Mouse (Mus musculus) cerebellum, postnatal 14 days (tissue): Measurements from ENCODE around the gene Ccdc91.

Experiments
- DNase-seq, 2 experiments: peaks; one replicate each; pipeline ENCODE4 v3.0.0; 2021; ENCODE audit warnings: mixed read lengths in 2 of 2

Ccdc91 gene

GRCm38 (mm10) chr6:147475727-147476613 lies at the start of gene Ccdc91:
Gene Ccdc91 (plus strand): TSS chr6:147475828.
- peak; percentile 96 for DNase-seq

GRCm38 (mm10) chr6:147426927-147427487 lies 48.6 kb upstream of the Ccdc91 start:
- DNase-seq = no peak

DNA sequence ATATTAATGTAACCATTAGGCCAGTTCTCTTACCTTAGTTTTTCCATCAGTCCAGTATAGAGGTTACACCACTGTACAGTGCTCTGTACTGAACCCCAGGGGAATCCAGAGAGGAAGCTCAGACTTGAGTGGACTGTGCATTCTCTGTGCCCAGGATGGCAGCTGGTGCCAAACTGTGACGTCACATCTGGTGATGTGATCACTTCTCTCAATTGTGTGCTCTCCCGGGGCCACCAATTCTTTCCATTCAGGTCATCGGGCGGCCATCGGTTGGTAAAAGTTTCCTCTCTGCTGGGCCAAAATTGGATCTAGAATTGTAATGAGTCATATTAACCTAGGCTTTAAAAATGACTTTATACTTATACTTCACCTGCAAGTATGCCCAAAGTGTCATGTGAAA lies 19.9 kb upstream of the Ccdc91 start:
- no peak for DNase-seq

DNA sequence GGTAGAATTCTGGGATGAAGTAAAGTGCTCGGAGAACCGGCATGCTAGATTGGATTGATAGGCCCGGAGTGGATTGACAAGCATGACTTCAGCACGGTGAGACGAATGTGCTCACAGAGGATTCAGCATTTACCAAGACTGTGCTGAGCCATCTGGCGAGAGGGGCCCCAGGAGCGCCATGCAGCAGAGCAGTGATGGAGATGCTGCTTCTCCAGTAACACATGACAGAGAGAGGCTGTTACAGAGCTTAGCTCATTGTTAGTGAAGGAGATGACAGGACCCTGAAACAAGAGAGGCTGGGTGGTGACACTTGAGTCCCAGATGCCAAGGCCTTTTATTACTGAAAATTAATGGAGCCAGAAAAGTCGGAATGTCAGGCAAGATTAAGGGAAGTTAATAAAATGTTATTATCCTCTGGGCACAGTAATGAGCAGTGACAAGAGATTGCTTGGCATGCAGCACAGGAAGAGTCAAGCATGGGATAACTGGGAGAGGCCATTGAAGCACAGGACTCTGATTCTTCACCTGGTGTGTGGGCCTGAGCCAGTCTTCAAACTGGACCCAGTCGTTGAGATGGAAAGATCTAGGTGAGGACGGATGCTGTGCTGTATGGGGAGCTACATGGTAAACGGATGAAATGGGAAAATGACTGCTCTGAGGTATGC lies 16.9 kb upstream of the Ccdc91 start:
- no peak for DNase-seq

GRCm38 (mm10) chr6:147470016-147470415 lies 5.6 kb upstream of the Ccdc91 start:
- no peak for DNase-seq

DNA sequence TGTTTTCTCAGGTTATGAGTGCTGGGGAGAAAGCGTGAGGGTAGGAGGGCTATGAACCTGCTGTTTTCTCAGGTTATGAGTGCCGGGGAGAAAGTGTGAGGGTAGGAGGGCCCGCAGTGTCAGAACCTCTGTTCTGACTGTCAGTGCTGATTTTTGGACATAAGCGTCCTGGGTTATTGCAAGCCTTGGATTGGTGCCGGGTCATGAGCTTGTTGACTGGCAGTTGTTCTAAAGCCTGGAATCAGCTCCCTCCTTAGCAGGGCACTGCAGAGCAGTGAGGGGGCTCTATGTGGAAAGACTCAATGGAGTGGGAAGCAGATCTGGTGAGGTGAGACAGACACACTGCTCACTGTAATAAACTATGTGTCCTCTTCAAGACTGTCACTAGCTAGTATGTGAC lies 5.5 kb downstream of the Ccdc91 start:
- DNase-seq = peak; percentile 9 to 11

DNA sequence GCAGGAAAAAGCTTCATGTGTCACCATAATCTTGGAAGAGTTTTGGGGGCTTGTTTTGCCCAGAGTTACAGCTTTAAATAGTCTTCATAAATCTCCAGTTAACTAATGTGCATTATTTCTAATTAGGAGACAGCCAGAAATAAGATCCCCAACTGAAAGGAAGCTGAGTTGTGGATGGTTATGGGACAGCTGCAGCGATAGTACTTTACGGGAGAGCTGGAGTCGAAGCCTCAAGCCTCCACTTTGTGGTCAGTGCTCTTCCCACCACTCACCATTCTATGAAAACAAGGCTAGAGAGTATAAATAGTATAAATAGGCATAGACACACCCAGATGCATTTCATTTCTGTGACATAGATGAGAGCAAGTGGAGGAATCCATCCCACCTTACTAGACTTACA lies 14.5 kb downstream of the Ccdc91 start:
- no peak for DNase-seq

GRCm38 (mm10) chr6:147492551-147492950 lies 16.9 kb downstream of the Ccdc91 start:
- DNase-seq = no peak

- DNase-seq = peak in 1 of 2 experiments; percentile 4
These were observed 25.8 kb downstream of the Ccdc91 start for GRCm38 (mm10) chr6:147501439-147501838.

DNA sequence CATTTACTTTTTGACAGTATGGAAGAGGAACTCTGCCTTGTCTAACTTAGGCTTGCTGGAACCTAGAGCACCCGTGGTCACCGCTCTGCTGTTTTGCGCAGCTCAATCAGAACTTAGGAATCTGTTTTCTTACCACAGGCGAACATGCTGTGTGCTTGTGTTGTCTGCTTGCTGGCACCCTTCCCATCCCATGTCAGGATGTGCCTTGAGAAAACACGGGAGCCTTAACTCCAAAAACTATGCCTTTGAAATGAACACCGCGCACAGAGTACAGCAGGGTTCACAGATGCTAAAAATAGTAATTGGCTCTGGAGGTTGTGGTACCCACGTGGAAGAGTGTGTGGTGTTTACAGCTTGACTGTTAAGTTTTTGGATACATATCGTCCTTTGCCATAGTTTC lies 30.4 kb downstream of the Ccdc91 start:
- DNase-seq = peak; percentile 3 to 6

GRCm38 (mm10) chr6:147506496-147506895 lies 30.9 kb downstream of the Ccdc91 start:
- DNase-seq = no peak

GRCm38 (mm10) chr6:147507186-147507585 lies 31.6 kb downstream of the Ccdc91 start:
- DNase-seq = no peak

GRCm38 (mm10) chr6:147510516-147510915 lies 34.9 kb downstream of the Ccdc91 start:
- no peak for DNase-seq

DNA sequence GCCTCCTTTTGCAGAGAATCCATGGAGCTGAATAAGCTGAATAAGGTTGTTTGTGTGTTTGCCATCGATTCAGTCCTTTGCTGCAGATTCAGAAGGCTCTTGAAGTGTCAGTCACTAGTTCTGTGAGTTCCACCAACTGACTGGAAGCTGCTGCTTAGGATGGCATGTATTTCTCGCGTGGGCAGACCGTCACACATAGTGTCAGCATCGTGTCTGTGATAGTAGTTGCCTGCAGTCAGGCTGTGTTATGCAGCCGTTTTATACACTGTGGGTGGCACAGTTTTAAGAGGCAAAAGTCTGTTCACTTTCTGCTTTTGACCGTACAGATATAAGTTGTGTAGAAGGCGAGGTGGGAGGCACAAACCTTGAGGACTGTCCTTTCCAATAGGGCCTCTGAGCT lies 42.3 kb downstream of the Ccdc91 start:
- DNase-seq = no peak

DNA sequence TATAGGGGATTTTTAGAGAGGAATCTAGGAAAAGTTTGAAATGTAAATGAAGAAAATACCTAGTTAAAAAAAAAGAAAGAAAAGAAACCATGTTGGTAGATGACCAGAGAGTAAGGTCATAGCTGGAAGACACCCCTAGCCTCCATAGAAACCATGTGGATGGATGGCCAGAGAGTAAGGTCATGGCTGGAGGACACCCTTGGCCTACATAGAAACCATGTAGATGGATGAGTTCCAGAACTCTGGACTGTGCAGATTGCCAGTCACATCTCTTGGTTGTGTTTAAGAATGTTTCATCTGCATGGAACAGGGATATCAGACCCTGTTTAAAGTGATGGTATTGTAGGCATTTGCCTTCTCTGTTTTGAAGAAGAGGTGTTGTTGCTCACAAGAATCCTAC lies 49.6 kb downstream of the Ccdc91 start:
- DNase-seq = no peak

GRCm38 (mm10) chr6:147534971-147535370 lies 59.3 kb downstream of the Ccdc91 start:
- no peak for DNase-seq

DNA sequence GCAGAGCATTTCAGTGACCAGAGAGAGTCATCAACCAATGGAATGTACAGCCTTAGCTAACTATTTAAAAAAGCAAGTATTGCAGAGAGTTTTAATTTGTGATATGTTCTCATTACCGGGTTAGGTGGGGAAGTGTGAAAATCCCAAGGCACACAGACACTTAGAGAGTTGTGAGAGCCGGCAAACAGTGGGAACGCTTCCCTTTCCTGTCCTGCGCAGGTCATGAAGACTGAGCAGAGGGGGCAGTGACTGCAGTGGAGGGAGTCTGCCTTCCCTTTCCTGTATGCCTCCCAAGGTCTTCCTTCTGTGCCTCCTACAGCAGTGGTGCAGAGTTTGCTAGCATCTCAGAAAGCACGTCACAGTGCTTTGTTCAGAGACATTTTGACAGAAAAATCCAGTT lies 62.6 kb downstream of the Ccdc91 start:
- DNase-seq = no peak

- DNase-seq = peak; percentile 37 to 53
These were observed 63.5 kb downstream of the Ccdc91 start for GRCm38 (mm10) chr6:147539056-147539600.

GRCm38 (mm10) chr6:147540942-147541341 lies 65.3 kb downstream of the Ccdc91 start:
- DNase-seq = no peak

GRCm38 (mm10) chr6:147555591-147555990 lies 80.0 kb downstream of the Ccdc91 start:
- no peak for DNase-seq

DNA sequence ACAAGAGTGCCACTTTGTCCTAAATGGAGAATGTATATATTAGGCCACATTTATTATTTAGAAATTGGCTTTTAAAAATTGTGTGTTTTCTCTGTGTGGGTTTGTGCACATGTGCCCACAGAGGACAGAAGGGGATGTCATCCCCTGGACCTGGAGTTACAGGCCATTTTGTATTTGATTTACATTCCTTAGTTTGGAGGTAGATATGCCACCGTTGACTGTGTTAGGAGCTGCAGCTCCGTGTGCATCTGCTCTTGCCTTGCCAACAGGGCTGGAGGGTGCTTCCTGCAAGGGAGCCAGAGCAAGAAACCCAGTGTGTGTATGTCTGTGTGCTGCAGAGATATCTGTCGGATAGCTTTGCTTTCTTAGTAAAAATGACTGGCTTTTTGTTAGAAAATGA lies 83.7 kb downstream of the Ccdc91 start:
- DNase-seq = no peak

GRCm38 (mm10) chr6:147560436-147560835 lies 84.8 kb downstream of the Ccdc91 start:
- DNase-seq = no peak

GRCm38 (mm10) chr6:147569246-147569645 lies 93.6 kb downstream of the Ccdc91 start:
- no peak for DNase-seq

GRCm38 (mm10) chr6:147573137-147573536 lies 97.5 kb downstream of the Ccdc91 start:
- DNase-seq = no peak
